ENCODE assay signal across 14 mouse cellular contexts in the genomic region with DNA sequence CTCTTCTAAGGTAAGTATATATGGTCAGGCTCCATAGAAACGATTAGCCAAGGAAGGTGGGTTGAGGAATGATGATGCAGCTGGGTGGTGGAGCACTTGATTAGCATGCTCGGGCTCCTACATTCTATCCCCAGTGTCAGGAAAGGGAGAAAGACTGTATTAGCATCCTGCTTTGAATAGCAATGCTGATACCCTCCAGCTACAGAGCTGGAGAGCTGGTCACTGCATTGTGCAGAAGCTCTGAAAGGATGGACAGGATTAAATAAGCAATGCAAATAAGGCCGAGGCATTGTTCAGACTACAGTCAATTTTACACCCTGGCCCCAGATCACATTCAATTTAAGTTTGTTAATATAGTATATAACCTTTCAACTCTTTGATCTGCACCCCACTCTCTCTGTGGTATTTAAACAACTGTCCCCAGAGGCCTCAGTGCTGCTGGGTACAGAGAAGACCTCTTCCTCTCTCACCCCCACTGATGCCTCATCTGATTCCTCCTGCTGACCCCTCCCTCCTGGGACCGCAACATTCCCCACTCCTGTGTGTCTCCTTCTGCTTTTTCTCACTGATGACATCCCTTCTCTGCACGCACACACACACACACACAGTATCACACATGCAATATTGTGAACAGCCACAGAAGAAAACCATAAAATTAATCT. TPM values are rescaled to one million over a fixed set of nuclear protein-coding genes. Genes with fewer than 3 reads are reported as not detected.
"Had no signal": no experiment of that assay in that cellular context is flagged by ENCODE, and none has a peak within 500 bp of the region (broad histone marks: within the 10 kb centered on the region; RNA-seq: fewer than 3 reads in every experiment).

No protein-coding gene starts in this region.

- DNase-seq: kidney, adult 8-10 months; kidney, postnatal 25 days; layer of hippocampus, adult 9-11 months; left cerebral cortex, postnatal 4 days; lung, adult 2 months; lung, postnatal 36 days; right cerebral cortex, postnatal 25 days; thymus, postnatal 4 days had no signal

- H3K4me2 ChIP-seq: limb, embryonic 13.5 days; liver, embryonic 15.5 days had no signal

- H3K9me3 ChIP-seq: limb, embryonic 13.5 days; liver, embryonic 15.5 days had no signal

- H3K36me3 ChIP-seq: limb, embryonic 13.5 days; liver, embryonic 15.5 days had no signal

- H3K9ac ChIP-seq: limb, embryonic 13.5 days; liver, embryonic 15.5 days had no signal

- ATAC-seq: intestine, postnatal 0 days; lung, postnatal 0 days had no signal

- H3K27ac ChIP-seq: limb, embryonic 13.5 days; liver, embryonic 15.5 days had no signal

- H3K27me3 ChIP-seq: limb, embryonic 13.5 days; liver, embryonic 15.5 days had no signal

- H3K4me3 ChIP-seq: limb, embryonic 13.5 days; liver, embryonic 15.5 days had no signal

- H3K4me1 ChIP-seq: limb, embryonic 13.5 days; liver, embryonic 15.5 days had no signal

RNA-seq across cellular contexts. Expression of a gene that starts 21.6 kb away (rescaled TPM):
- total RNA-seq: liver, adult 2 months; megakaryocyte progenitor cell, adult 5-6 weeks had no signal
- polyA plus RNA-seq: intestine, postnatal 0 days; liver, adult 2 months had no signal
